Mouse (Mus musculus) hindbrain, embryonic 10.5 days (tissue): ENCODE data around the gene Lsm3. TPM values are rescaled to one million over a fixed set of nuclear protein-coding genes. Genes with fewer than 3 reads are reported as not detected.

Source experiments
- polyA plus RNA-seq: library from polyadenylated mRNA; unstranded; fragments of >200 nt; fragmentation: Nextera tagmentation; extraction: Ambion mirVana; gene quantifications from 2 replicates; pipeline ENCODE4 v1.2.1, GENCODE M21; 2016

The Lsm3 gene
- polyA plus RNA-seq, 1 experiment from 2014 or later = 340 TPM

Other genes with a start within 250 kb of the Lsm3 start
- gene Wnt7a, start 104.6 kb upstream of the Lsm3 start, polyA plus RNA-seq = 10.0 and 11.0 TPM in 2 replicates
- 26.7 and 34.2 TPM in 2 replicates for gene Chchd4, start 42.4 kb upstream of the Lsm3 start, polyA plus RNA-seq
- 61.9 and 62.7 TPM in 2 replicates for gene Tmem43, start 42.2 kb upstream of the Lsm3 start, polyA plus RNA-seq
- 23.6 and 23.7 TPM in 2 replicates for gene Xpc, start within 50 bp of the Lsm3 start, polyA plus RNA-seq
- gene Slc6a6, start 168.1 kb downstream of the Lsm3 start, polyA plus RNA-seq = 58.9 and 60.0 TPM in 2 replicates